Mouse (Mus musculus): ENCODE results near the gene Pcsk6.
A peak's percentile ranks its signal among the peaks of the same experiment; 100 is the strongest.

The Pcsk6 gene

DNA sequence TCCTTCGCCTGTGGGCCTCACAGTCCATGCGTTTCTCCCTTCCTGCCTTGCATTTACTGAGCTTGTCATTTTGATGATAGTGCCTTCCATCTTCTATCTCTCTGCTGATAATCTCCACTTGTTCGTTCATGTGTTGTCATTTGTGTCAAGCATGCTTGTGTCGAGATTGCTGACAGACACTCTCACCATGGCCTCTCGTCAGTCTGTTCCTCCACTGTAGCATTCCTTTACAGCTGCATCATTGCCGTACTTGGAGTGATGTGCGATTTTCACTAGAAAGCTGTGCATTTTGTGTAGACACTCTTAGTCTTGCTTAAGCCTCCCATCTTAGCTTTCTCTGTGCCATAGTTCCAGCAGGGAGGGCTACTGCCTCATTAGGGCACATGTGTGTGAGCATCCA, 79.5 kb downstream of the Pcsk6 start:
- DNase-seq (ENCODE audit: low spot score in 2 of 2), result no peak

DNA sequence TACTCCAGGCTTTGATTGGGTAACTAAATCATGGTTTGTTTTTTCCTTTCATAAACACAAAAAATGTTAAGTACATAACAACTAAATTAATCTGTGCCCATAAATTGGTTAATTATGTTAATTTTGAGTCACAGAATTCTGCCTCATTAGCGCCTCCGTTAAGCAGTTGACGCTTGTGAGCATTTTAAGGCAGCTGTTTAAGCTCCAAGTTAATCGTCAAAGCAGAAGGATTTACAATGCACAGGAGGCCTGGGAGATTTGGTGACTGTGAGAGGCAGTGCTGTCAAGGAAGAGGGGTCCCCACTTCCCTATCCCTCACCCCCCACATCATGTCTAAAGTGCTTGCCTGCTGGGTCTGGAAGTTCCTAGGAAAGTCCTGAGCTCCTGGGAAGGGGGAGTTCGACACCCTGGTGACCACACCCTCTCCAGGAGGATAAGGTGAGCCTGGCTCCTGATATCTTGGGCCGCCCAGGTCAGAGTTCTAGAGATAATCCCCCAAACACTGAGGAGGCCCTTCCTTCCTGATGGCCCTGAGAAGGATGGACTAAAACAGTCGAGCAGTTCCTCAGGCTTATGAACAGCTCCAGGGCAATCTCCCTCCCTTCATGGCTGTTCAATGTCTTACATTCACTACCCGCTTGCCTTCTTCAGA, 83.9 kb downstream of the Pcsk6 start:
- DNase-seq (ENCODE audit: low spot score in 2 of 2), result no peak

DNA sequence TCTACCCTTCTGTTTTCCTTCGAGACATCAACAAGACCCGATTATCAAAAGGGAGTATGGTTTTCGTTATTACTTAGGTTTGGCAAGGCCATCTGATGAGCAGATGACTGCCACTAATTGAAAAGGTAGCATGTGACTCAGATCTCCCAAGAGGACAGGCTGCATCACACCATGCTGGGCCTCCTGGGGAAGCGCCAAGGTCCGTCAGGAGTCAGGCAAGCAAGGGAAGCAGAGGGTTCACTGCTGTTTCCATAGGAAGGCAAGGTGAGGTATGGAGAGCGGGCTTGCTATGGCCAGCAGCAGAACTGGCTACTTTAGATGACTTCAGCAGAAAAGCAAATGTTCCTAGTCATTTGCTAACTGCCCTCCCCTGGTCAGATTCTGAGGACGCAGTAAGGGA, 84.9 kb downstream of the Pcsk6 start:
- no peak for DNase-seq (ENCODE audit: low spot score in 2 of 2)

DNA sequence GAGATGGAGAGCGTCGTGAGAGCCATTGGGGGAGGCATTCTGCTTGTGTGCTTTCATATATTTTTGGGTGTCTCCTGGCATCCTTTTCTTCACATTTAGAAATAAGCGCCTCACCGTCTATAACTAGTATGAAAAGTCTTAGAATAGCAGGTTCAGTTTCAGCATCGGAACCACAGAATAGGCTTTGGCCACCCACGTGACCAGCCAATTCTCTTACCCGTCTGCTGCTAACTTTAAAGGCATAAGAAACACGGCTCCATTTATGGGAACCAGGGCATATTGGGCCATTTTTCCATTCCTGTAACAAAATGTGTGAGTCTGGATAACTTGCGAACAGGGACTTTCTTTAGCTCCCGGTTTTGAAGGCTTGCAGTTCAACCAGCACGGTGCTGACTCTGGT, 87.4 kb downstream of the Pcsk6 start:
- no peak for DNase-seq (ENCODE audit: low spot score in 2 of 2)

DNA sequence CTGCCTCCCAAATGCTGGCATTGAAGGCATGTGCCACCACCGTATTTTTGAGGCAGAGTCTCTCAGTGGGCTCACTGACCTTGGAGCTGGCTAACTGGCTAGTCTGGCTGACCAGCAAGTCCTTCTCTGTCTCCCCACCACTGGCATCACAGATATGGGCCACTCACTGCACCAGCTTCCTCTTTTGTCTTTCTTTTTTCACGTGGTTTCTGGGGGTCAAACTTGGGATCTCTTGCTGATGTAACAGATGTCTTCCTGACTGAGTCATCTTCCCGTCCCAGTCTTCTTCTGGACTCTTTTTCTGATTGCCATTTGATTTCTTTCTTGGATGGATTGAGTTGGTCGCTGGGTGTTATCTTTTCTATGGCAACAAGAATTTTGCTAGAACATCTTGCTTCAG, 93.0 kb downstream of the Pcsk6 start:
- no peak for DNase-seq (ENCODE audit: low spot score in 2 of 2)

DNA sequence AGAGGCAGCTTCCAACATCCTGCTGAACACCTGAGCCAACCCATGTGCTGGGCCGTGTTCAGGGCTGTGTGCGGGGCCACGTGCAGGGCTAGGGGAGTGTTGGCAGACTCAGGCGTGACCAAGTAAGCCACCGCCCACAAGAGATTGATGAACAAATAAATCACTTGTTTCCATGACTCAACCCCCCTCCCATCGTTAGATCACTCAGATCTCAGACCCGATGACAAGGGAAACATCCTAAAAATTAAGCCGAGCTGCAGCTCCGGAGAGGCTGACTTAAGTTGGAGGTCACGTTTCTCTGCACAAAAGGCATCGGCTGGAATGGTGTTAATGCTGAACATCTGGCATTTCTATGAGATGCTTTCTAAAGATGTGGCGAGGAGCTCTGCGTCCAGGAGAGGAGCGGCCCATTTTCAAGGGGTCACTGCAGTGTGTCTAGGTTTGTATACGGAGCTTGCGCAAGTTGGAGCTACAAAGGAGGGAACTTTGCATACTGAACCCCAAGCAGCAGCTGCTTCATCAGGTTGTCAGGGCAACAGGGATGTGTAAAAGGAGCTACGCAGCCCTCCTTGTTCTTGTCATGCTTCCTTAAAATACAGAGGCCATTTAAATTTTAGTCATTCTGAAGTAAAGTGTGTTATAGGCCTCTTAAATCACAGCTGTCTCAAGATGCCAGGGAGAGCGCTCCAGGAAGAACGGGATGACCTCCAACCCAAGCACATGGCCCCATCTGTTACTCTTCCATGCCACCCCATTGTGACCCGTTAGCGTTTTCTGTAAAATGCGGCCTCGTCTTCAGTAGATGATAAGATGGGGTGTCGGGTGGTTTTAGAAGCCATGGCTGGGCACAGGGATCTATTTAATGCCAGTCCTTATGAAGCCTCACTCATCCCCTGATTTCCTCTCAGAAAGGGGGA, 94.0 kb downstream of the Pcsk6 start:
- DNase-seq (ENCODE audit: low spot score in 2 of 2), result peak; percentile 12 to 57

DNA sequence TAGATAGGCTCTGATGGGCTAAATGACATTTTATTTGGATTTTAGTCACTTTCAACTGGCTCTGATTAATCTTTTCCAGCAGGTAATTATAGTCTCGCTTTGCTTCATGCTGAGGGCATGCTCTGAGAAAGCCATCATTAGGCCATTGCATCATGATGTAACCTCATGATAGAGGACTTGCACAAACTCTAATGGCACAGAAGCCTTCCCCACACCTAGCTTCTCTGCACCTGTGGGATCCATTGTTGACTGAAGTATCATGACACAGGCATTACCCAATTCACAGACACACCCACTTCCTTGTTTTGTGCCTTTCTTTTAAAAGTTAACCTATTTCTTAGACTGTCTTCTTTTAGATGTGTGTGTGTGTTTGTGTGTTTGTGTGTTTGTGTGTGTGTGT, 95.7 kb downstream of the Pcsk6 start:
- DNase-seq (ENCODE audit: low spot score in 2 of 2), result no peak

DNA sequence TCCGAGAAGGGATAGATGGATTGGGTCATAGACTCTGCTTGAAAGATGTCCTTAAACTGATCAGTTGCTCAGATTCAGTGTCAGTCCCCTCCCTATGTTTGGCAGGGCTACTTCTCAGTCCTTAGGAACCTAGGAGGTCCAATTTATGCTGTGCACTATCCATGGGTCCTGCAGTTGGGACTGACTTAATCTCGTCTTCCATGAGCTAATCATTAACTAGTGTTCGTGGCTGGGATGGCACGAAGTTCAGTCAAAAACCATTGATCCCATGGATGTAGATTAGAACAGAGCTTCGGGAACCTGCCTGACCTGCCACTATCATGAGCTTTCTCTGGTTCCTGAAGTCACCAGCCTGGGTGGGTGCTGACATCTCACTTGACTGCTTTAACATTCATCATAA, 96.6 kb downstream of the Pcsk6 start:
- no peak for DNase-seq (ENCODE audit: low spot score in 2 of 2)

DNA sequence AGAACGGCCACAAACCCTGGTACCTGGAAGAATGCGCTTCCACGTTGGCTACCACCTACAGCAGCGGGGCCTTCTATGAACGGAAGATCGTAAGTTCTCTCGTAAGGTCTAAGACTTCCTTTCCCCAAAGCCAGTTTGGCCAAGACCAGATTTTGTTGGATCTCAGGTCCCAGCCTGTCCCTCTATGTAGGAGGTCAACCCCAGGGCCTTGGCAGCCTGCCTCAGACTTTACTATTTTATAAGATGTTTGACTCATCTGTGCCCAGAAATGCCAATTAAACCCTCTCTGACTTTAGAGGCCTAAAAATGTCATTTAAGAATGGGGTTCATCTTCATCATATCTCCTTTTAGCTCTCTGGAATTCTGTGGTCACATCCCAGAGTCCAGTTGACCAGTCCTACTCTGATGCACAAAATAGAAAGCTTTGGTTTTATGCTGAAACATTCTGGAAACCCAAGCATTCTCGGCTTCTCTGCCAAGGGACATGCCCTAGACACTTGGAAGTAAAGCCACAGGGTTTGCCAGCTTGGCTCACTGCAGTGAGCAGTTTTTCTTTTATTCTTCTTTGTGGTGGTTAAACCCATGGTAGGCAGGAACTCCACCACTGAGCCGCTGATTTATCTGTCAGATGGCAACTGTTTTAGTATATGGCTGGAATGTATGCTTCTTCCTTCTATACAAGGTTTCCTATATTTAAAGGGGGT, 97.8 kb downstream of the Pcsk6 start:
- no peak for DNase-seq (ENCODE audit: low spot score in 2 of 2)

DNA sequence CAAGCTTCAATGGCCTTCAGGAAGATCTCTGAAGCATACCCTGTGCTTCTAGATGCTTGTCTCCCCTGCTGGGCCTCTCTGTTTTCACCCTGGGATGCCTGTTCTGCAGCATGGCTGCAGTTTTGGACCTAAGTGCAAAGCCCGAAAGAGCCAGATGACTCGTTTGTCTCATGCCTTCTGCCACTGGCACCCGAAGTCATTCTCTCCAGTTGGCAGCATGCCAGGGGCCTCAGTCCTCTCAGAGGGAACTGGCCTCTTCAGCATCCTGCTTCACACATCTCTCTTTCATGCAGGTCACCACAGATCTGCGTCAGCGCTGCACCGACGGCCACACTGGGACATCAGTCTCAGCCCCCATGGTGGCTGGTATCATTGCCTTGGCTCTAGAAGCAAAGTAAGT, 101.1 kb downstream of the Pcsk6 start:
- DNase-seq (ENCODE audit: low spot score in 2 of 2), result no peak

DNA sequence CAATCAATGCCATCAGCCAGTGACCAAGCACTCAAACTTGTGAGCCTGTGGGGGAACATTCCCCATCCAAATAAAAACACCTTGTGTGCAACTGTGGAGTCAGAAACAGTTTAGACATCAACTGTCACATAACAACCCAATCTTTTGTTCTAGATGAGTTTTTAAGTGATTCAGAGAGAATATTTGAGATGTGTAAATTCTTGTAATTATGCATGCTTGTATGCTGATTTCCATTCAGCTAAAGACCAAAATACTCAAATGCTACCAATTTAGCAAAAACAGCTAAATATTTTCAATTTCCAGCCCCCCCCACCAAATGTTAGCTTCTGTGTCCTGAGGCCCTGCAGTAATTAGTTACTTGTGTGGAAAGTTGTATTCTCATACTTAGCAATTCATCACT, 102.9 kb downstream of the Pcsk6 start:
- DNase-seq (ENCODE audit: low spot score in 2 of 2), result no peak

DNA sequence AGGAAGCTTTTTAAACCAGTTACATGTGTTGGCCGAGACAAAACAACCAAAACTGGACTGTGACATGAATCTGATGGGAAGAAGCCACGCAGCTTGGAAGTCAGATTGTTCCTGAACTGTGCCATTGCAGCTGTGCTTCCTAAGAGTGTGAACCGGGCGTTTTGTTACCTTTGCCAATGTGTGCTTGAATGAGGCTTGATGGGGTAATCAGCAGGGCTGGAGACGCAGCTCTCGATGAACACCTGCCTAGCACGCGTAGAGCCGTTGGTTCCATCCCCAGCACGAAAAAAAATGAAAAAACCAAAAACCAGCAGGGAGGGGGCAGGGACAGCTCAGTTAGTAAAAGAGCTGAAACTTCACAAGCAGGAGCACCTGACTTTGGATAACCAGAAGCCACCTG, 109.8 kb downstream of the Pcsk6 start:
- DNase-seq (ENCODE audit: low spot score in 2 of 2), result no peak

DNA sequence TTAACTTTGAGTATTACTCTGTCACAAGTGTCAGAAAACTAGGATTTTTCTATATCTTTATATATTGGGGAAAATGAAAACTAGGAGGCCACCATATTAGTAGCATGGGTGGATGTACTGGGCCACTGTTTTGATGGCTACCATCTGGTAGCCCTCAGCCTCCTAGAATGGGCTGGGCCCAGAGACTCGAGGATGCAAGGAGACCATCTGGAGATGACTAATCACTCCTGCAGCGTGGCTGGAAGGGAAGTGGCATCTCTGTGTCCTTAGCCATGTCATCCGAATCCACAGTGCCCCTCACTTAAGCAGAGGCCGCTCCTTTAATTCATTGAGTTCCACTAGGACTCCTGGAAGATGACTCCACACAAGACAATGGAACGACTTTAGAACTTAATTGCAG, 115.8 kb downstream of the Pcsk6 start:
- no peak for DNase-seq (ENCODE audit: low spot score in 2 of 2)

DNA sequence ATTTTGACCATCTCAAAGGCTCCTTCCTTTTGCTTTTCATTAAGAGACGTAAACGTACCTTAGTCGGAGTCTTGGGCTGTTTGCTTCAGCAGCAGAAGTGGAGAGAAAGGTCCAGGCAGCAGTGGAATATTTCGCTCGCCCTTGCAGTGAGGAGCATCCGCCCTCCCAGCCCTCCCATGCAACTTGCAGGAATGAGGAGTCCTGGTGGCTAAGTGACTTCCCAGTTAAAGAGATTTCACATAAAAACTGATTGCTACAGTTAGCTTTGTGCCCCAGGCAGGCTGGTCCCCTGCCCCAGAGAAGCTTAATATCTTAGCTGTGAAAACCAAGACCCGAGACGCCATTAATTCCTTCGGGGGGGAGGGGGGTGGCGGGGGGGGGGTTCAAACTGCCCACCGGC, 116.4 kb downstream of the Pcsk6 start:
- no peak for DNase-seq (ENCODE audit: low spot score in 2 of 2)

DNA sequence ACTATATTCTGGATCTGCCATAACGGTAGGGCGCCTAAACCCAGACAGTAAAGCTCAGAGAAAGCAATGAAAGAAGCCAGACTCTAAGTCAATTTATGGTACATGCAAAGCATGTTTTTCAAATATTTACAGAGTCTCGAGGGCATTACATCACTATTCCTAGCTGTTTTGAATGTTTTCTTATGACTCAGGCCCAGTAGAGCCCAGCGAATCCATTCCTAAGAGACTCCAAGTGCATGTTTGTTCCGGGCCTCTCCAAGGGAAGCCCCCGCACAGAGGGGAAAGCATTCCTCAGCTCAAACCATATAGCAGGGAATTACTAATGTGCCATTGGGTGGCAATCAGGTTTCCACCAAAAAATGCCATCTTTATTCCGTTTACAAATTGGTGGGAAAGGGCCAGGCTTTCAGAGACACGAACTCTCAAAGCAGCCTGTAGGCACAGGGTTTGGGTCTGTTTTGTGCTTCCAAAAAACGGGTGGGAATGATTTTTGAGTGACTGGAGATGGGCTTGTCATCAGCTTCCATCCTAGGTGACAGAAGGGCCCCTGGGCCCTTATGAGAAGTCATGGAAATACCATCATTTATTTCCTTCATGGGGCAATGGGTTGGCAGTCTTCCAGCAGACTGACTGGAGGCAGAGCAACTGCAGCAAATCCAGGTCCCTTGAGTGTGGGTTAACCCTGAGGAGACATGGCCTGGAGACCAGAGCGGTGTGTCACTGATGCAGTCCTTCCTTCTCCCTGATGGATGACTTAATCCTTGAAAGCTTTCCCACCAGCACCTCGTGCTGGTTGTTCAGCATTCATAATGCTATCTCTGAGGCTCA, 117.7 kb downstream of the Pcsk6 start:
- no peak for DNase-seq (ENCODE audit: low spot score in 2 of 2)

DNA sequence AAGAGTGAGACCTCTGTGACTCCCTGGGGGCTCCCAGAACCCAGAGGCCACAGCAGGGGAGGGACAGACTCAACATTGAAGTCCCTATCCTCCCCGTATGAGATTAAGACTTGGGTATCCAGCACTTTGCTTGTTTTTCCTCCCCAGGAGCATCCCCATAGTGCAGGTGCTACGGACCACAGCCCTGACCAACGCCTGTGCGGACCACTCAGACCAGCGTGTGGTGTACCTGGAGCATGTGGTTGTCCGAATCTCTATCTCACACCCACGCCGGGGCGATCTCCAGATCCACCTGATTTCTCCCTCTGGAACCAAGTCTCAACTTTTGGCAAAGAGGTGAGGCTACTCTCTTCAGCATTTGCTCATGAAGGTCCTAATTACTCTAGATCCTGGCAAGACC, 118.5 kb downstream of the Pcsk6 start:
- DNase-seq (ENCODE audit: low spot score in 2 of 2), result no peak

DNA sequence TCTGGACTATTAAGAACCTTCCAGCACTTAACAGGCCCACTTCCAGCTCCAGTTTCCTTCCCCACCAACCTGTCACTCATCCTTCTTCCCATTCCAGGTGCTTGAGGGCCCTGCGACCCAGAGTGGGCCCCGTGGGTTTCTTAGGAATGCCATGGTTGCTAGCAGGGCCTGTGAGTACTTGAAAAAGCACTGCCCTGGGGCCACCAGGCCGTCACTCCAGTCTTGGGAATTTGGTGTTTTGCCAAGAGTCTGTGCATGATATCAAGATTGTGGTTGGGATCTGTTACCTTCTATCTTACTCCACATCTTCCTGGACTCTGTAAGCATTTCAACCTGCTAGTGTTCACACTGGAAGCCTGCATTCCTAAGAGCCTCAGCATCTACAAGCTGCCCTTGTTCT, 120.5 kb downstream of the Pcsk6 start:
- DNase-seq (ENCODE audit: low spot score in 2 of 2), result no peak

DNA sequence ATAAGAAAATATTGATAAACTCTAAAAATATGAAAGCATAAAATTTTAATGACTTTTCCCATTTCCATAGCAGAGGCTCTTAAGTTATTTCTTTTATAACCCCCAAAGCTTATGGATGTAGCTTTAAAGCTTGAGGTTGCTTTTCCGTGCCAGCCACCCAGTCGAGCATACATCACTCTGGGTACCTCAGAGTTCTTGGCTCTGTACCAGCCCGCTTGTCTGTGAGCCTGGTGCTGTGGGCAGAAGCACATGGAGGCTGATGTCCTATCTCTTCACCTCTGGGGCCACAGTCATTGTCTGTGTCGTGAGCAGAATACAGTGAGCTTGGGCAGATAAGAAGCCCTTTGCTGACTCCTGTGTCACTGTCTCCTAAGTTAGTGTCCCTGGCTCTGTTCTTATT, 126.7 kb downstream of the Pcsk6 start:
- DNase-seq (ENCODE audit: low spot score in 2 of 2), result no peak

DNA sequence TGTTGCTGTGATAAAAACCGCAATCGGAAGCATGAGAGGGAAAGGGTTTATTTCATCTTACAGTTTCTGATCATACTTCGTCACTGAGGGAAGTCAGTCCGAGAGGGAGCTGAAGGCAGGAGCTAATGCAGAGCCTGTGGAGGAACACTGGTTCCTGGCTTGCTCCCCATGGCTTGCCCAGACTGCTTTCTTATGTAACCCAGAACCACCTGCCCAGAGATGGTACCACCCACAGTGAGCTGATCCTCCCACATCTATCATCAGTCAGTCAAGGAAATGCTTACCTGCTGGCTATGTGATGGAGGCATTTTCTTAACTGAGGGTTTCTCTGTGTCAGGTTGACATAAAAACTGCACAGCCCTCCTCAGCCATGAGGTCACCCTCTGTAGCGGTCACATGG, 127.2 kb downstream of the Pcsk6 start:
- DNase-seq (ENCODE audit: low spot score in 2 of 2), result peak in 1 of 2 experiments; percentile 12

DNA sequence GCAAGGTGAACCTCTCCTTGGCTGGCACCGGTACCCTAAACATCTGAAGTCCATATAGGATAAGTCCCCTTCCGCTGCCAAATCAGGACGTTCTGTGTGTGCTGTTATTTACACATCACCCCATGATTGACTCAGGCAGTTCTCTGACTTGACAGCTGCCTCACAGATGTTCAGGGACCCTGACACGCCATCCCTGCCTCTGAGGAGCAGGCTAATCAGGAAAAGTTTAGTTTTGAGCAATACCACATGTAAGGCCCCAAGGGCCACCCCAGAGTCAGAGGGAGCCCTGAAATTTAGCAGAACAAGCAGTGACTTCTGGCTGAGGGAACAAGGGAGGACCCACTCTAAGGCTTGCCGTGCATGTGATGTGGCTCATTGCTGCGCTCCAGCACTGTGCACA, 130.8 kb downstream of the Pcsk6 start:
- no peak for DNase-seq (ENCODE audit: low spot score in 2 of 2)

DNA sequence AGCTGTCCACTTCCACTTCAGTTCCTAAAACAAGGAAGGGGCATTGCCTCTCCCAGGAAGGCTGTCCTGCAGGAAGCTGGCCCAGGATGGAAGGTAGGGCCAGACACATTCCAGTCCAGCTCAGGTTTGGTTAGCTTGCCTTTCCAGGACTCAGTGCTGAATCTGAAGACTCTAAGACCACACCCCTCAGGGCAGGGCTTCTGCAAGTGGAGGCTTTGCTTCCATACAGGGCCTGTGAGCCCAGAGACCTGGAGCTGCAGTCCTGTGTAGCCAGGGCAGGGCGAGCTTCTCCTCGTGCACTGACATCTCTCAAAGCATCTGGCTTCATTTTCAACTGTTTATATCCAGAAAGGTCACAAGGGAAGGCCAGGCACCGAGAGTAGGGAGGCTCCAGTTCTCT, 131.9 kb downstream of the Pcsk6 start:
- no peak for DNase-seq (ENCODE audit: low spot score in 2 of 2)
